Mouse (Mus musculus) CD4-positive, CD25-positive, alpha-beta regulatory T cell, adult 4 months (primary cell): ENCODE data around the gene Apobr. TPM values are rescaled to one million over a fixed set of nuclear protein-coding genes. Genes with fewer than 3 reads are reported as not detected.

Experiments
- ATAC-seq: one replicate; pipeline ENCODE4 v1.8.0; 2017
- polyA plus RNA-seq, 2 experiments: library from polyadenylated mRNA; unstranded; fragments of 100-300 nt; shearing (Covaris generic); gene quantifications; one replicate each; pipeline ENCODE4 v1.2.1; 2017

Apobr gene
- polyA plus RNA-seq, 2 experiments from 2014 or later, result 0.36 to 1.5 TPM

DNA sequence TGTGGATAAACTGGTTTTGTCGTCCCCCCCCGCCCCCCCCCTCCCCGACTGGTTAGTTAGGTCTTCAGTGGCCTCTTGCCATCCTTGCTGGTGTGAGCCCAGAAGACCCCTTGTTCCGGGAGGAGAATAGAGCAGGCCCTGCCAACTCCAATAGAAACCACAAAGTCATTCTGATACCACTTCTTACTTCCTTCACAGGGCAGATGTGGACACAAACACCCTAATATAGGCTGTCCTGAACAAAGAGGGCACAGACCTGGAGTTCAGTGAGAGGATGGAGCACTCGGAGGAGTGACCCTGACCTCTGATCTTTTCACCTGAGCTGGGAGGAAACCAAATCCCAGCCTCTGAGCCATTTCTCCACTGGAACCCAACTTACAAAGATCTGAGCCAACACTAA lies 17.2 kb downstream of the Apobr start:
- no peak for ATAC-seq

DNA sequence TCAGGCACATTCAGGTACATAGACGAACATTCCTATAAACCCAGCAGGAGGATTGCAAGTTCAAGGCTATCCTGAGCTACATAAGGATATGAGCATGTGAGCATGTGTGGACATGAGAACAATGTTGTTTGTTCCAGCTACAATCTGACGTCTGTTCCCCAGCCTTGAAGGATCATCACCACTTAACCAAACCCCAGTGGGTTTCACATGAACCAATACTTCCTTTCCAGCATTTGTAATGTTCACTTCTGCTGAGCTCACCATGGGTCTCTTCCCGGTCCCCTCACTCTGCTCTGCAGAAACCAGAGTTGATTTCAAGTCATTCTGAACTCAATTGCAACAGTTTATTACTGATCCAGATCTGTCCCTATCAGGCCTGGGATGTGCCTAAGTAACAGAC lies 17.9 kb downstream of the Apobr start:
- no peak for ATAC-seq

DNA sequence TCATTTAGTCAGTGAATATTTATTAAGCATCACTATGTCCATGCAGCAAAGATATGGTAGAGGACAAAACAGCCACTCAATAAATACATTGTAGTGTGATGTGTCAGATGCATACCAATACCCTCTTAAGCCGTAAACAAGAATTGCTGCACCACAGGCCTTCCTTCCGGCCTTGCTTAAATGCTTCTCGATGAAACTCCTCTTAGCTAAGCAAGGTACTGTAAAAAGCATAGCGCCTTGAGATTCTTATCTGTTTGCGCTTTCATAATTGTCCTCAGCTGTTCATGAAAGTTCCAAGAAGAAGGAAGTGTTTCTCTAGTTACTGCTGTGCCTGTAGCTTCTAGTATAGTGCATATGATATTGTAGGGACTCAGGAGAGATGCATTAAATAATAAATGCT lies 21.9 kb downstream of the Apobr start:
- peak; percentile 58 for ATAC-seq

DNA sequence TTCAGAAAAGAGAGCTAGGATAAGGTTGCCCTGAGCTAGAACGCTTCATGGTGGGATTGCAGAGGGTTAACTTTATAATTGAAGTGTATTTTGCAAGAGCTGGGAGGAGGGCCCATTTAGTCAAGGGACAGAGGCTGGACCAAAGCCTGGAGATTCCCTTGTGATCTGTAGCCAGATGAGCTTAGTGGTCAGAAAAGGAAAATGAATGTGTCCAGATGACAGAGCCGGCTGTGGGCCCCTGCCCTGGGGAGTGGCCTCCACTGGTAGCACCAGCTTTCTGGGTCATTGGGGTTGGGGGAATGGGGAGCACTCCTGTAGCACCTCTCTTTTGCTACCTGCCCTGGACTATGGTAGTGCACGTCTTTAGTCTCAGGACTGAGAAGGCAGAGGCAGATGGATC lies 22.3 kb downstream of the Apobr start:
- no peak for ATAC-seq

DNA sequence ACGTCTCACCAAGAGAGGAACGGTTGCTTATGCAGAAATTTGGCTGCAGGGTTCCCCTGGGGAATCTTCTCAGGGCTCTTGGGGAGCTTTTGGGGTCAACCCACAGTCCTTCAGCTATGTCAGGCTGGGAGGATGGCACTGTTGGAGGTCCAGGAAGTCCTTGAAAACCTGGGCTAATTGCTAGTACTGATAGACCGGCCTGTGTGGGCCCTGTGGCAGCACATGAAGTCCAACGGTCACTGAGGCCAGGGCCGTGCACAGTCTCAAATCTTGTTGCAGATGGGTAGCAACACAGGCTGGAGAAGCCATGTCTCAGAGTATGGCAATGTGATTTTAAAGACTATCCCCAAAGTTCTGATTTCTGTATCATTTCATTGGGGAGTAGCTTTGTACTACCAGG lies 23.1 kb downstream of the Apobr start:
- ATAC-seq, result no peak

DNA sequence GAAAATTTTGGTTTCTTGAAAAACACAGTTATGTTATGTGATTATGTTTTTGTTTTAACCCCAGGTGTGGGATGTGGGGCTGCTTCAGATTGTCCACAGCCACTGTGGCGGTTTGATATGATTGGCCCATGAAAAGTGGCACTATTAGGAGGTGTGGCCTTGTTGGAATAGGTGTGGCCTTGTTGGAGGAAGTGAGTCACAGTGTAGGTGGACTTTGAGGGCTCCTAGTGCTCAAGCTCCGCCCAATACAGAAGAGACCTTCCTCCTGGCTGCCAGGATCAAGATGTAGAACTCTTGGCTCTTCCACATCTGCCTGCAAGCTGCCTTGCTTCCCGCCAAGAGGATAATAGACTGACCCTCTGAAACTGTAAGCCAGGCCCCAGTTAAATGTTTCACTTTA lies 28.0 kb downstream of the Apobr start:
- ATAC-seq, result no peak

DNA sequence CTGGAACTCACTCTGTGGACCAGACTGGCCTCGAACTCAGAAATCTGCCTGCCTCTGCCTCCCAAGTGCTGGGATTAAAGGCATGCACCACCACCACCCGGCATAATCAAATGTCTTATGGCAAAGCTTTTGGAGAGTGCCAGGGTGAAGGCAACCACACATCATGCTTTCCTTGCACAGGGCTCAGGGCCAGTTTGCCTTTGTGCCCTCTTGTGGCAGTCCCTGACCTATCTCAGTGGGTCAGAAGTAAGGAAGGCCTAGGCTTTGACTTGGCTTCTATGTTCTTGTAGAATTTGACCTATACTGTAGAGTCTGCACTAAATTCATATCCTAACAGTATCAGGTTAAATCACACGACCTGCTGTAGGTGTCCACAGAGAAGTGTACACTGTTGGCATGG lies 32.0 kb downstream of the Apobr start:
- ATAC-seq, result no peak

DNA sequence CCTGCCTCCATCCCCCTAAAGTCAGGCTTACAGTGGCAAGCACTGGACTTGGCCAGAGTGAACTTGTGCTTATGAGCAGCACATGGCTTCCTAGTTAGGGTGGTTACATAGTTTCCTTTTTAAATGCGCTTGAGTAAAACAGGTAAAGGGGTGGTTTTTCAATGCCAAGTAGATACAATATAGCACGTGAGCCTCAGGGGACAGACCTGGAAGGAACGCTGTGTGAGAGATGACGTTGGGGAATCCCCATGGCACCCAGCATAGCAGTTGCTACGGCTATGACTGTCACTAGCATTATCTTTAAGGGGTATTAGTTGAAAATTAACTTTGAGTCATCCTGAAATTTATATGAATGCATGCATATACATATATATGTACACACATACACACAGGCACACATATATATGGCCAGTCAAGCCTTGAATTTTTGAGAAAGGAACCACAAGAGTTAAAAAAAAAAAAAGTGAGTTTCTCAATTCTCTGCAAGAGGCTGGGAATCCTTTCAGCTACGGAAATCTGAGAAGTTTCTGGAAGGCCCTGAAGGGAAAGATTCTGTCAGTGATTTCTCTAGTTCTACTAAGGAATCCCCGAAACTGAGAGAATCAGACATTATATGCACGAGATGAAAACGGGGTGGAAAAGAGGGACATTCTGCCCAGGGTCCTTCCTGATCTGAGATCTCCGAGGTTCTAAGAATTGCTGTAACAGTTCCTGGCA lies 35.0 kb downstream of the Apobr start:
- ATAC-seq, result peak; percentile 100

DNA sequence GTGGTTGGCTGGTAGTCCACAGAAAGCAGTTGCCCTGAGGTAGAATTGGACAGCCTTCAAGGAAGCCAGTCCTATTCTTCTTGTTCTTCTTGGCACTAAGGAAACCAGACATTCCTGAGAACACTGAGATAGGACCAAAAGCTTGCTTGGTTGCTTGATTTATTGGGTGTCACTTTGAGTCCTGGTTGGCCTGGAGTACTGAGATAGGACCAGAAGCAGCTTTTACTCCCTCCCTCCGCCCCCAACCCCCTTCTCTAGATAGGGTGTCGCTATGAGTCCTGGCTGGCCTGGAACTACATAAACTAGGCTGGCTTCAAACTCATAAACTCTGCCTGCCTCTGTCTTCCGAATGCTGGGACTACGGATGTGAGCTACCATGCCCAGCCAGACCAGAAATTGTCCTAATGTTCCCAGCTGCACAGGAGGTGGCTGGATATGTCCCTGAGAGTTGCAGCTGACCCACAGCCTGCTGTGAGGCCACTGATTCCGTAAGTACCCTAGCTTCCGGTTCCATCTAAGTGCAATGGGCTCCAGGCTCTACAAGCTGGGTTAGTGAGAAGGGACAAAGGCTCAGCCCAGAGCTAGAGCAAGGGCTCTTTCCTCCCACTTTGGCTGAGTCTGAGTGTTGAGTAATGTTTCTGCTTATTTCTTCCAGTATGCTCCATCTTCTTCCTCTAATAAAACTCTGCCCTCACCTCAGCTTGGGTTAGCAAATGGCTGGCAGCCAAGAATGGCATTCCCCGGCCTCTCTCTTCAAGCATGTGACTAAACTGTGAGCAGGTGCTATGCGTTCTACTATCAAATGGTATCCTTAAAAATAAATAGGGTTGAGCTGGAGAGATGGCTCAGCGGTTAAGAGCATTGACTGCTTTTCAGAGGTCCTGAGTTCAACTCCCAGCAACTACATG lies 37.0 kb downstream of the Apobr start:
- no peak for ATAC-seq

DNA sequence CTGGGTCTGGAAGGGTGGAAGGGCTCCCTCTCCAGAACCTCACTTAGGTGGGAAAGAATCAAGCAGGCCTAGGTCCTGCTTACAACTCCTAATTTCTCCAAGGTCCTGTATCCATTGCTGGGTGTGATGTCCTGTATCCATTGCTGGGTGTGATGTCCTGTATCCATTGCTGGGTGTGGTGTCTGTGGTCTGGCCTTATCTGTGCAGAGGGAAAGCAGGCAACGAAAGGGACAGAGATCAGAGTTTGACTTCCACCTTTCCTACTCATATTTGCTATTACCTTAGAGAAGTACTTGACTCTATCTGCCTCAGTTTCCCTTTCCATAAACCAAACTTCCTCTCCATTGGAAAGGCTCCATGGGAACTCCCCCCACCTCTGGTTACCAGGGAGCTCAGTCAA lies 38.6 kb downstream of the Apobr start:
- ATAC-seq, result no peak

DNA sequence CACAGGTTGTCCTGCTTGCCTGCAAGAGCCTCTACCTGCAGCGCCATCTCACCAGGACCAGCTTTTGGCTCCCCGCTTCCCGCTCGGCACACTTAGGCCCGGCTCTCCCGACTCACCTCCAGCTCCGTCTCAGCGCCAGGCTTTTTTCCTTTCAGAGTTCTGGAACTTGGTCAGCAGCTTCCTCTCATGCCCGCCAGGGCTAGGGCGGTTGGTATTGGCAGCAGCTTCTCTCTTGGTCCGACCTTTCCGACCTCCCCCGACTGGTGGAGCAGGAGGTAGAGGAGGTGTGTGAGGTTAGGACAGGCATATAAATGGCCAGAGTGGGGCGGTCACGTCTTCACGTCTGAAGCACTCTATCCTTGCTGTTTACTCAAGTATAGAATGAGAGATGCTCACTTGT lies 40.0 kb downstream of the Apobr start:
- no peak for ATAC-seq

DNA sequence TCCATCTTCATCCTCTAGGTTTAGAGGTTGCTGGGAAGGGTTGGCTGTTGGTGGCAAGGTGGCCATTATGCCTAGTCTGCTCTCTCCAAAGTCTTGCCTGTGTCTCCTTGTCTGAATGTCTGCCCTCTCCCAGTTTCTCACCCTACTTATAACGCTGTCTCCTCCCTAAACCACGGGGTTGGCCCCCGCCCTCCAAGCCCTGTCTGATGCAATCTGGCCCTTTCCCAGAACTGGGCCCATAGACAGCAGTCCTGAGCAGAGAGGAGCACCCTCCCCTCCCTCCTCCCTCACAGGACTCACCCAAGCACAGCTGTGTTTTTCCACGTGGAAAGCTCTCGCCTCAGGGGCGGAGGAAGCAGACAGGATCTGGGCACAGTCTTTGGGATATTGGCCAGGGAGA lies 40.6 kb downstream of the Apobr start:
- ATAC-seq, result no peak

DNA sequence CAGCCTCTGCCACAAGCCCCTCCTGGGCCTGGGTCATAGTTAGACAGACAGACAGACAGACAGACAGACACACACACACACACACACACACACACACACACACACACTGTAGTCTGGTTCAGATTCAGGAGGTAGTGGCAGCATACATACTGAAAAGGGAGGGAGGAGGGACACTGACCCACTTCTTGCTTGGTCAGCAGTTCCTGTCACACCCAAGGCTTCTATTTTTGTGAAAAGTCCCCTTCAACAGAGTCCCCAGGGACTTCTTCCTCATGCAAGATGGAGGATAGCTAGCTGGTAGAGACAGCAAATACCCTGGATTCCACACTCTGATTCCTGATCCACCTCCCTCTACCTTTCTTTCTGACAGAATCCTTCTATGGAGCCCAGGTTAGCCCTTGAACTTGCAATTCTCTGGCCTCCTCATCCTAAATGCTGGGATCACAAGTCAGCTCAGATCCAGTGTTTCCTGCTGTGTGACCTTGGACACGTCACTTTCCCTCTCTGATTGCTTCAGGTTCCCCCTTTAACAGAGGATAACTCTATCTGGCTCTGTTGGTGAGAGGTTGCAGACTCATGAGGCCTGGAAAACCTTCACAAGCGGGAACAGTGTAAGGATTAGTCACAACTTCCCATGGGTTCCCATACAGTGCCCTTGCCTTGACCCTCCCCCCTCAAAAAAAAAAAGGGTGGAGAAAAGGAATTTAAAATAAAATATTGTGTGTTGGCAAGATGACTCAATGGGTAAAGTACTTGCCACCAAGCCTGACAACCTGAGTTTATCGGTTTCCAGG lies 41.3 kb downstream of the Apobr start:
- no peak for ATAC-seq

DNA sequence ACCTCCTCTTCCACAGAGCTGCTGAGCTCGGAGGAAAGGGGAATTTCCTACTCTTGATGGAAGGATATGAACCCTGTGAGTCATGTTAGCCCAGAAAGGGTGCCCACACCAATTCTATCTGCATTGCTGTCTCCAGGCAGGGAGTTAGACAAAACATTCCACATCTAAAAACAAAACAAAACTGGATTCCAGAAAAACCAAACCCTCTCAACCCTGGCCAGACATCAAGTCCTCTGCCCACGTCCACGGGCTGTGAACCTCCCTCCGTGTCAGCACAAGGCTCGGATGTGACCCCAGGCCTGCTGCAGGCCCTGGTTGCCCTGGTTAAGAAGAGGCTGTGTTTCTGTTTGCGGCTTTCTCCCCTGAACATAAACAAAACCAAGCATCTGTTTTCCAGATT lies 43.4 kb downstream of the Apobr start:
- ATAC-seq, result no peak

DNA sequence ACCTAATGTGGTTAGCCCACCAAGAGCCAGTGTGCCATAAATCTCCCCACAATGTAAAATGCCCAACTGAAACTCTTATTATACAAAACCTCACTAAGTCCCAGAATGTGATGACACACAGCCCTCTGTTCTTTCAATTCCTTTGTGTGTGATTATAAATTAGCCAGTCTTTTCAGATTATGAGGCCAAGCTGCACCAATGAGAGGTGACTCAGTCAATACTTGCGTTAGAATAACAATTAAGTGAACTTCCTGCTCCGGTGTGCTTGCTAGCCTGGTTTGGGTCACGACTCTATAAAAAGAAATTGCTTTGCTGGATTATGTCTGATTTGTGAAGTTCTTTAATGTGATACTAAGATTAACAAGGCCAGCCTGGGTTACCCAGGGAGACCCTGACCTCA lies 45.2 kb downstream of the Apobr start:
- ATAC-seq, result no peak

DNA sequence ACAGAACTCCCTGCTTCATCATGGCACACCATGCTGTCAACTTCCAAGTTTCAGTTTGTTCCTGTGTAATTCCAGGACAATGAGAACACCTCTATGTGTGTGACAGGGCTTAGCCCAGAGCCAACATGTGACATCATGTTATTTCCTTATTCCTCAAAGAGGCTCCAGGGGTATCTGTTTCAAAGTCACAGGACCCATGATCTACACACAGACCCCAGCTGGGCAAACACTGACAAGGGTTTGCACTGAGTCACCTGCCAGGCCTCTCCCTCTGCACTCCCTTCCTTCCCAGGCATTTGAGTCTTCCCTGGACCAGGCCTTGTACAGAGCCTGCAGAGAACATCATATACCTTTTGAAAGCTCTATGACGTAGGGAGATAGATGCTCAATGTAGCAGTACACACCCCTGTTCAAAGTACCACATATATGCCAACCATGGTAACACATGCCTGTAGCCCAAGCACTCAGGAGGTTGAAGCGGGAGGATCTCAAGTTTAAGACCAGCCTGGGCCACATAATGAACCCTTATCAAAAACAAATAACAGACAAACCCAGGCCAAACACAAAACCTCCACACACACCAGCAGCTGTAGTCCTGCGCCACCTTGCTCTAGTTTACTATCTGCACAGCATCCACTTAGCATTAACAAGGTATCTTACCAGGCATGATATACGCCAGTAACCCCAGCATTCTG lies 46.2 kb downstream of the Apobr start, which contains the start of gene Nupr1:
Gene Nupr1 (minus strand): TSS at position 38 of the 695 bp plus-strand sequence.
- ATAC-seq, result no peak

DNA sequence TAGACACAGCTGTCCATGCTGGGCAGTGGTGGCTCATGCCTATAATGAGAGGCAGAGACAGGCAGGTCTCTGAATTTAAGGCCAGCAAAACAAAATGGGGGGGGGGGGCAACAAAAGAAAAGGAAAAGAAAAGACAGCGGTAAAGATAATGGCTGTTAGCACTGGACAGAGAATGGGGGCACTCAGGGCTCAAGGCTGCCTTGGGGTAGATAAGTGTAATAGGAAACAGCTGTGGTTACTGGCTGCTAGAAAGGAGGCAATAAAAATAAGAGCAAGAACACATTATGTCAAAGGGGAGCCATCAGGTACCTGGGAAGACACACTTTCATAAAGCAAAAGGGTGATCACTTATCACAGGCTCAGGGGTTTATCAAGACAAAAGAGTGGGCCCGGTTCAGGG lies 47.7 kb downstream of the Apobr start:
- ATAC-seq, result no peak

DNA sequence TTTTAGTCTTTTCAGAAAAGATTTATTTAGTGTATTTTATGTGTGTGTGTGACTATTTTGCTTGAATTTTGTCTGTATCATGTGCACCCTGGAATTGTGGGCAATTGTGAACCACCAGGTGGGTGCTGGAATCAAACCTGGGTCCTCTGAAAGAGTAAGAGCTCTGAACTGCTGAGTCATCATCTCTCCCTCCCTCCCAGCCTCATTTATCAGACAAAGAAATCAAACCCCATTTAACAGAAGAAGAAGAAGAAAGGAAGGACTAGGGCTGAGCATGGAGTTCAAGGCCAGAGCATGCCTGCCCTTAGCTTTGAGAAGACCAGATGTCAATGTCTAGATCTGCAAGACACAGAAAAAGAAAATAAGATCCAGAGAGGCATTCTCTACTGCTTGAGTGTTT lies 50.6 kb downstream of the Apobr start:
- no peak for ATAC-seq

DNA sequence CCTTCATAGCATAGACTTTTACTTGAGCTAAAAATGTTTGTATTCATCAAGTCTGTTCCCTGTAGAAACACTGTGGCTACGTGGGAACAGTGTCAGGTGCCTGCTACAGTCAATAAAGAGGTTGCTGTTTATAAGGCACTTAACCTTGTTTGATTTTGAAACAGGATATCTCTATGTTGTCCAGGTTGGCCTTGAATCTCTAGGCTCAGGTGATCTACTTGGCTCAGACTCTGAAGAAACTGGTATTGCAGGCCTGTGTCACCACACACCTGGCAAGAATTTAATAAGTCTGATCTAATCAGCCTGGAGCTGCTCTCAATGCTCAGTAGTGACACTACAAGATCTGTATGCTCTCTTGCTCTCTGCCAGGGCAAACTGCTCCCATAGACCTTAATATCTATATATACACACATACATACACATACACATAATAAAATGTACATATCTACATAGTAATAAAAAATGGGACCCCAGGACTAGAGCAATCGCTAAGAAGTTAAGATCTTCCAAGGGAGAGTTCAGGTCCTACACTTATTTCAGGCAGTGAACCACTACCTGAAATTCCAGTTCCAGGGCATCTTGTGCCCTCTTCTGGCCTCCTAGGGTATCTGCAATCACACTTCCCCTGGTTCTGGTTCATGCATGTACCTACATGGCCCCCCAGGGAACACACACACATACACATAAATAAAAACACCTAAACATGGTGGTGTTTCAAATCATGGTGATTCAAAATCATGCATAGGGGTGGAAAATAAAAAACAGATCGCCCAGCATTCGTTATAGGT lies 52.2 kb downstream of the Apobr start:
- ATAC-seq, result peak; percentile 65
